Mouse (Mus musculus): ENCODE results near the gene Pced1b. TPM values are rescaled to one million over a fixed set of nuclear protein-coding genes. Genes with fewer than 3 reads are reported as not detected.
"Not testable (repeated sequence)": the region's sequence is repeated elsewhere in the genome, so short reads cannot be mapped to it uniquely, and the experiment has no call there.

Gene Pced1b
- polyA plus RNA-seq, 1 experiment = 8.3 TPM

- Histone ChIP-seq H3K36me3 (ENCODE audit: control insufficient read depth, insufficient read depth, low read length) (no peaks in the 10 kb centered on the region), H3K27me3 (ENCODE audit: control insufficient read depth, insufficient read depth, low read length) (no peaks in the 10 kb centered on the region), H3K4me1 (ENCODE audit: control insufficient read depth, insufficient read depth, low read length) (no peaks in the 10 kb centered on the region; the same call in none of the 2 replicates), H3K4me3 (ENCODE audit: control insufficient read depth, low read depth, low read length) (no peak overlapping the region), H3K27ac (ENCODE audit: control insufficient read depth, insufficient read depth, low read depth, low read length) (peak overlapping the region; percentile 67)
- TF ChIP-seq POLR2A (IDR thresholded peaks at IDR 0.05; ENCODE audit: control insufficient read depth, low read depth, low read length) (no peak), CTCF (IDR thresholded peaks at IDR 0.05; ENCODE audit: control insufficient read depth, insufficient read depth, insufficient replicate concordance, low read depth, low read length) (no peak)
Observed at GRCm38 (mm10) chr15:97351016-97351415, 104.1 kb downstream of the Pced1b start.

- H3K27ac ChIP-seq (ENCODE audit: control insufficient read depth, insufficient read depth, low read depth, low read length) = no peak overlapping the region
- H3K27me3 ChIP-seq (ENCODE audit: control insufficient read depth, insufficient read depth, low read length) = no peaks in the 10 kb centered on the region
- H3K4me1 ChIP-seq (ENCODE audit: control insufficient read depth, insufficient read depth, low read length) = no peaks in the 10 kb centered on the region; the same call in 1 of the 2 replicates
- H3K4me3 ChIP-seq (ENCODE audit: control insufficient read depth, low read depth, low read length) = no peak overlapping the region
- H3K36me3 ChIP-seq (ENCODE audit: control insufficient read depth, insufficient read depth, low read length) = no peaks in the 10 kb centered on the region
- no peak for TF ChIP-seq CTCF (IDR thresholded peaks at IDR 0.05; ENCODE audit: control insufficient read depth, insufficient read depth, insufficient replicate concordance, low read depth, low read length)
- no peak for TF ChIP-seq POLR2A (IDR thresholded peaks at IDR 0.05; ENCODE audit: control insufficient read depth, low read depth, low read length)
Observed at GRCm38 (mm10) chr15:97351681-97352080, 104.8 kb downstream of the Pced1b start.

GRCm38 (mm10) chr15:97355676-97356303 lies 108.9 kb downstream of the Pced1b start:
- H3K27ac ChIP-seq (ENCODE audit: control insufficient read depth, insufficient read depth, low read depth, low read length) = no peak overlapping the region
- no peaks in the 10 kb centered on the region for H3K36me3 ChIP-seq (ENCODE audit: control insufficient read depth, insufficient read depth, low read length)
- no peak for TF ChIP-seq CTCF (IDR thresholded peaks at IDR 0.05; ENCODE audit: control insufficient read depth, insufficient read depth, insufficient replicate concordance, low read depth, low read length)
- no peak for TF ChIP-seq POLR2A (IDR thresholded peaks at IDR 0.05; ENCODE audit: control insufficient read depth, low read depth, low read length)
- no peaks in the 10 kb centered on the region for H3K4me1 ChIP-seq (ENCODE audit: control insufficient read depth, insufficient read depth, low read length)
- H3K4me3 ChIP-seq (ENCODE audit: control insufficient read depth, low read depth, low read length) = peak overlapping the region; percentile 42
- H3K27me3 ChIP-seq (ENCODE audit: control insufficient read depth, insufficient read depth, low read length) = no peaks in the 10 kb centered on the region

GRCm38 (mm10) chr15:97357016-97357415 lies 110.1 kb downstream of the Pced1b start:
- no peak overlapping the region for H3K27ac ChIP-seq (ENCODE audit: control insufficient read depth, insufficient read depth, low read depth, low read length)
- H3K27me3 ChIP-seq (ENCODE audit: control insufficient read depth, insufficient read depth, low read length) = no peaks in the 10 kb centered on the region
- no peaks in the 10 kb centered on the region for H3K36me3 ChIP-seq (ENCODE audit: control insufficient read depth, insufficient read depth, low read length)
- no peaks in the 10 kb centered on the region for H3K4me1 ChIP-seq (ENCODE audit: control insufficient read depth, insufficient read depth, low read length)
- TF ChIP-seq CTCF (IDR thresholded peaks at IDR 0.05; ENCODE audit: control insufficient read depth, insufficient read depth, insufficient replicate concordance, low read depth, low read length) (no peak), POLR2A (IDR thresholded peaks at IDR 0.05; ENCODE audit: control insufficient read depth, low read depth, low read length) (no peak)
- H3K4me3 ChIP-seq (ENCODE audit: control insufficient read depth, low read depth, low read length) = peak overlapping the region; percentile 68; the same call in 1 of the 2 replicates

GRCm38 (mm10) chr15:97360842-97361770 lies 114.2 kb downstream of the Pced1b start:
- no peak overlapping the region for H3K27ac ChIP-seq (ENCODE audit: control insufficient read depth, insufficient read depth, low read depth, low read length)
- H3K4me3 ChIP-seq (ENCODE audit: control insufficient read depth, low read depth, low read length) = no peak overlapping the region
- TF ChIP-seq CTCF (IDR thresholded peaks at IDR 0.05; ENCODE audit: control insufficient read depth, insufficient read depth, insufficient replicate concordance, low read depth, low read length) (no peak), POLR2A (IDR thresholded peaks at IDR 0.05; ENCODE audit: control insufficient read depth, low read depth, low read length) (no peak)

GRCm38 (mm10) chr15:97361771-97362171 lies 114.9 kb downstream of the Pced1b start:
- Histone ChIP-seq H3K27ac (ENCODE audit: control insufficient read depth, insufficient read depth, low read depth, low read length) (no peak overlapping the region), H3K4me3 (ENCODE audit: control insufficient read depth, low read depth, low read length) (no peak overlapping the region), H3K4me1 (ENCODE audit: control insufficient read depth, insufficient read depth, low read length) (no peaks in the 10 kb centered on the region), H3K36me3 (ENCODE audit: control insufficient read depth, insufficient read depth, low read length) (no peaks in the 10 kb centered on the region), H3K27me3 (ENCODE audit: control insufficient read depth, insufficient read depth, low read length) (no peaks in the 10 kb centered on the region)
- TF ChIP-seq POLR2A (IDR thresholded peaks at IDR 0.05; ENCODE audit: control insufficient read depth, low read depth, low read length) = no peak
- TF ChIP-seq CTCF (IDR thresholded peaks at IDR 0.05; ENCODE audit: control insufficient read depth, insufficient read depth, insufficient replicate concordance, low read depth, low read length) = no peak

More at GRCm38 (mm10) chr15:97360842-97361770, 114.2 kb downstream of the Pced1b start:
- no peaks in the 10 kb centered on the region for H3K27me3 ChIP-seq (ENCODE audit: control insufficient read depth, insufficient read depth, low read length)
- H3K4me1 ChIP-seq (ENCODE audit: control insufficient read depth, insufficient read depth, low read length) = no peaks in the 10 kb centered on the region
- H3K36me3 ChIP-seq (ENCODE audit: control insufficient read depth, insufficient read depth, low read length) = no peaks in the 10 kb centered on the region

GRCm38 (mm10) chr15:97364271-97364670 lies 117.4 kb downstream of the Pced1b start:
- H3K27ac ChIP-seq (ENCODE audit: control insufficient read depth, insufficient read depth, low read depth, low read length); H3K36me3 ChIP-seq (ENCODE audit: control insufficient read depth, insufficient read depth, low read length); H3K27me3 ChIP-seq (ENCODE audit: control insufficient read depth, insufficient read depth, low read length); H3K4me3 ChIP-seq (ENCODE audit: control insufficient read depth, low read depth, low read length); H3K4me1 ChIP-seq (ENCODE audit: control insufficient read depth, insufficient read depth, low read length): not testable (repeated sequence)

Data from testis, adult 2 months (tissue).